Mouse (Mus musculus): Measurements from ENCODE around the gene Dnaja3.

GRCm38 (mm10) chr16:4727963-4728362, 88.2 kb downstream of the Dnaja3 start:
- TF ChIP-seq CTCF (IDR thresholded peaks at IDR 0.05; ENCODE audit: control insufficient read depth, insufficient read depth, insufficient read length) (no peak), USF1 (IDR thresholded peaks at IDR 0.05; ENCODE audit: low read depth) (no peak)

All from C2C12 (cell line).